Mouse (Mus musculus): Measurements from ENCODE around the gene Nat8f2. TPM values are rescaled to one million over a fixed set of nuclear protein-coding genes. Genes with fewer than 3 reads are reported as not detected.
"Not testable (repeated sequence)": the region's sequence is repeated elsewhere in the genome, so short reads cannot be mapped to it uniquely, and the experiment has no call there.

Nat8f2 gene
- not detected in 2 replicates for polyA plus RNA-seq (2016; fragmentation: Nextera tagmentation; extraction: Ambion mirVana)

DNA sequence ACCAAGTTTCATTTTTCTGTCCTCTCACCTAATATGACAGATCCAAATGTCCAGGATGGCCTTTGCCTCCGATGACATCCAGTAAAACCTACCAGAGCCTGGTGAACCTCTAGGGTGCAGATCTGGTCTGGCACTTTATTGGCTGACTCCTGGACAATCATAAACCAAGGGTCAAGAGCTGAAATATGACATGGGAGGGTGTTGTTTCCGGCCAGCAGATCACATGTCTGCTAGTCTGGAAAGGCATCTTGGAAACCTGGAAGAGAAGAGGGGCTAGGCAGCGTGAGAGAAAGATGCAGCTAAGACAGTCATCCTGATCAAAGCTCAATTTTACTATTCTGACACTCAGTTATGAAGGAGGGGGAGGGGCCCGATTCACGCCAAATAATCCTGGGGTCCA is at the start of gene Nat8f2:
Nat8f2 (minus strand) TSS at position 153 of the 400 bp plus-strand sequence.
- not testable (repeated sequence) for H3K4me3 ChIP-seq (replicated peaks); H3K9ac ChIP-seq (replicated peaks); H3K4me1 ChIP-seq (replicated peaks); H3K36me3 ChIP-seq; ATAC-seq (ENCODE audit: insufficient number of reproducible peaks, insufficient read depth, low FRiP score, low TSS enrichment, low read depth); H3K9me3 ChIP-seq; H3K4me2 ChIP-seq; H3K27ac ChIP-seq; H3K27me3 ChIP-seq
- WGBS: 80% methylated on average over 5 of the region's 5 CpGs

DNA sequence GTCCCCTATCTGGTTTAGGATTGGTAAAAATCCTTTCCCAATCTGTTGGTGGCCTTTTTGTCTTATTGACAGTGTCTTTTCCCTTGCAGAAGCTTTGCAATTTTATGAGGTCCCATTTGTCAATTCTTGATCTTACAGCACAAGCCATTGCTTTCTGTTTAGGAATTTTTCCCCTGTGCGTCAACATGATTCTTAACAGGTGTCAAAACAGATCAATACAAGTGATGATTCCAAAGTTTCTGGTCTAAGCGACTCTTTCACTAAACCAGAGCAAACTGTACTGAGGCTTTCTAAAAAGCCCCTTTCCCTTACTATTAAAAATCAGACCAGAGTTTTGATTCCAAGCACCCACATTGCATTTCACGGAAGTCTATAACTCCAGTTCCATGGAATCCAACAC is 49.4 kb upstream of the Nat8f2 start:
- WGBS: 94% methylated on average over 3 of the region's 3 CpGs
- not testable (repeated sequence) for H3K9ac ChIP-seq (replicated peaks); H3K27me3 ChIP-seq; H3K27ac ChIP-seq; H3K4me2 ChIP-seq; H3K9me3 ChIP-seq; H3K4me3 ChIP-seq (replicated peaks); ATAC-seq (ENCODE audit: insufficient number of reproducible peaks, insufficient read depth, low FRiP score, low TSS enrichment, low read depth); H3K4me1 ChIP-seq (replicated peaks)
- H3K36me3 ChIP-seq: peaks cover 12% of the 10 kb centered on the region

DNA sequence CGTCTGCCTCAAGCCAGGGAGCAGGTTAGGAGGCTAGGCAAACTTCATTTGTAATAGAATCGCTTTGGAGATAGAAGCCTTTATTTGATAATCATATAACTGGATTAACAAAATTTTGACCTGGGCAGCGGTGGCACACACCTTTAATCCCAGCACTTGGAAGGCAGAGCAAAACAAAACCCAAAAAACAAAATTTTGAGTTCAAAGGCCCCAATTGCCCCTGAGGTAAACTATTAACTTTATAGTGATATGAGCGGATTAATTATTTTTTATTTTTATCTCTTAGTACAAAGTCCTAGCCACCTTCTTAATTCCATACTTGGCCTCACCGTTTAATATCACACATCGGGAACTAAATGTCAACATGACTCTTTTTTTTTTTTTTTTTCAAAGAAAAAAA is 47.6 kb upstream of the Nat8f2 start:
- peaks cover 3% of the 10 kb centered on the region for H3K36me3 ChIP-seq
- H3K9me3 ChIP-seq: no peaks in the 10 kb centered on the region
- H3K4me3 ChIP-seq (replicated peaks): peak overlapping the region; percentile 57
- no peak for ATAC-seq (ENCODE audit: insufficient number of reproducible peaks, insufficient read depth, low FRiP score, low TSS enrichment, low read depth)
- no peaks in the 10 kb centered on the region for H3K27me3 ChIP-seq
- H3K9ac ChIP-seq (replicated peaks): peak overlapping the region; percentile 75
- H3K4me1 ChIP-seq (replicated peaks): peaks cover 9% of the 10 kb centered on the region
- H3K4me2 ChIP-seq: peak overlapping the region; percentile 86
- 86% methylated on average over 6 of the region's 6 CpGs for WGBS
- H3K27ac ChIP-seq: peak overlapping the region; percentile 89

DNA sequence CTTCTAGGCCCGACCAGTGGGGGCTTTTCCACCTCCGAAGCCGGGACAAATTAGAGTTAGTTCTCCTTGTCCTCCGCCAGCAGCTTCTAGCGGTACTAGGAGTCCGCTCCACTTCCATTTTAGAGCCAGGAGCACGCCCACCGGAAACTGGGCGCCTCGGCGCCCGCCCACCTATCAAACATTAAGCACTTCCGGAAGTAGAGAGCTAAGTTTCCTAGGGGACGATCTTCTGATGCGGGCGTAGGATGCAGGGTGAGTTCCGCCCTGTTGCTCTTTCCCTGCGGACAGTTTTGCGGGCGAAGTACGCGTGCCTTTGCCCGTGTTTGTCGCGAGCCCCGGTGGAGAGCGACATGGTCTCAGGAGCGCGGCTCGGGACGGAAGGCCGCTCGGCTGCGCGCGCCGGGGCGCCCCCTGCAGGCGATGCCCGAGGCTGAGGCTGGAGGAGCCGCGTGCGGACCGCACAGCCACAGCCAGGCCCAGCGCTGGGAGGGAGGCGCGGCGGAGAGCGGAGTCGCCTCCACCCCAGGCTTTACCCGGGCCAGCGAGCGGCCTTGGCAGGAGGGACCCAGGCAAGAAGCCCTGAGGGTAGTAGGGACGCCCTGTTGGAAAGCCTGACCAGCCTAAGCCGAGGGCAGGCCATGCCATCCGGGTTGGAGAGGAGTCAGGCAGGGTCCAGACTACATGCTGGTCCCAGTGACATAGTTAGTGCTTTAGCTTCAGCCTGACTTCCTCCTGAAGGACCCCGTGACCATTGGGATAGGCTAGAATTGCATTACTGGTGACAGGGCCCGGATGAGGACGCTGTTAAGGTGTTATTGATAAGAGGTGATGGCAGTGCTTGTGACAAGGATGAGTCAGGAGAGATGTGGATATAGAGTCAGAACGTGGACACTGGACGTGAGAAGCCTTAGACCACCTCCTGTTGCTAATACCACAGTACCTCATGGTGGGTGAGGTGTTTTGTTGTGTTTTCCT is 46.9 kb upstream of the Nat8f2 start, which contains the start of gene Nat8f1:
Nat8f1 (minus strand) TSS at position 149 of the 975 bp plus-strand sequence.
- H3K4me3 ChIP-seq (replicated peaks): peak within 1 kb of the TSS; percentile 57
- H3K9ac ChIP-seq (replicated peaks): peak within 1 kb of the TSS; percentile 75
- not testable (repeated sequence) for H3K4me1 ChIP-seq (replicated peaks); H3K36me3 ChIP-seq; H3K9me3 ChIP-seq; H3K27me3 ChIP-seq
- peak within 1 kb of the TSS; percentile 89 for H3K27ac ChIP-seq
- WGBS: 1% methylated on average over 61 of the region's 61 CpGs
- ATAC-seq (ENCODE audit: insufficient number of reproducible peaks, insufficient read depth, low FRiP score, low TSS enrichment, low read depth): peak; percentile 95
- peak within 1 kb of the TSS; percentile 86 for H3K4me2 ChIP-seq

DNA sequence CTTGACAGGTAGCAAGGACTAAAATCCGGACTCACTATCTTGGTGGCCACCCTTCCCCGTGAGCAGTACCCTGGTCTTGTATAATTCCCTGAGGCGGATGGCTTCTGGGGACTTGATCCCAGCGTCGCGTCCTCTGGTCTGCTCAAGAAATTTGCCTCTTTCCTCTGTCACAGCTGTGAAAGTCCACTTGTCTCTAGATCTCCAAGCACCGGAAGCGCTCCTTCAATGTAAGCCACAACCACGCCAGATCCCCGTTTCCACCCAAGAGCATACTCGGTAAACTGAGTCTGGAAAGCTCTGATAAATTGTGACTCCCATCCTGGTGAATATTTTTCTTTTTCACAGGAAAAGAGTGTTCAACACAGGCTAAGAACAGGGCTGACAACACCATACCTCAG is 46.2 kb upstream of the Nat8f2 start:
- no peak for ATAC-seq (ENCODE audit: insufficient number of reproducible peaks, insufficient read depth, low FRiP score, low TSS enrichment, low read depth)
- Histone ChIP-seq H3K4me2 (peak overlapping the region; percentile 86), H3K4me1 (replicated peaks) (peaks cover 9% of the 10 kb centered on the region), H3K27me3 (no peaks in the 10 kb centered on the region), H3K36me3 (no peaks in the 10 kb centered on the region), H3K4me3 (replicated peaks) (peak overlapping the region; percentile 57), H3K9me3 (no peaks in the 10 kb centered on the region), H3K27ac (peak overlapping the region; percentile 89), H3K9ac (replicated peaks) (peak overlapping the region; percentile 75)
- WGBS: 5% methylated on average over 11 of the region's 11 CpGs

DNA sequence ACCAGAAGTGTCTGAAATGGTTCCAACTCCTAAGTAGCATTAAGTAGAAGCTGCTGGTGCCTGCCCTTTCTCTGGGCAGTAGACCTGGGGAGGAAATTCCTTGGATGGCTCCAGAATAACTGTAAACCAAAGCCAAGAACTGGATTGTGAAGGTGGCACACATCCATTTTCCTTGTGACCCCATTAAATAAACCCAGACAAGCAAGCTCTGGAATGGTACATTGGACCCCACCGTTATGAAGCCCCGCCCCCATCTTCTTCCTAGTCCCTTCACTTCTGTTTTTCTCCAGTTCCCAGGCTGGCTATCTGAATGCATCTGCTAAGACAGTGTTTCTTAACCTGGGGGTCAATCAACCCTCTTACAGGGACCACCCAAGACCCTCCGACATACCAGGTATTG is 42.6 kb upstream of the Nat8f2 start, which contains the start of gene Tprkb:
Tprkb (plus strand) TSS at position 279 of the 400 bp plus-strand sequence.
- peaks cover 8% of the 10 kb centered on the region for H3K4me1 ChIP-seq (replicated peaks)
- no peak within 1 kb of the TSS for H3K27ac ChIP-seq
- no peak for ATAC-seq (ENCODE audit: insufficient number of reproducible peaks, insufficient read depth, low FRiP score, low TSS enrichment, low read depth)
- no peak within 1 kb of the TSS for H3K4me2 ChIP-seq
- WGBS: 75% methylated on average over 3 of the region's 3 CpGs
- H3K9me3 ChIP-seq: no peaks in the 10 kb centered on the region
- H3K9ac ChIP-seq (replicated peaks): no peak within 1 kb of the TSS
- no peaks in the 10 kb centered on the region for H3K27me3 ChIP-seq
- H3K4me3 ChIP-seq (replicated peaks): no peak within 1 kb of the TSS
- no peaks in the 10 kb centered on the region for H3K36me3 ChIP-seq

DNA sequence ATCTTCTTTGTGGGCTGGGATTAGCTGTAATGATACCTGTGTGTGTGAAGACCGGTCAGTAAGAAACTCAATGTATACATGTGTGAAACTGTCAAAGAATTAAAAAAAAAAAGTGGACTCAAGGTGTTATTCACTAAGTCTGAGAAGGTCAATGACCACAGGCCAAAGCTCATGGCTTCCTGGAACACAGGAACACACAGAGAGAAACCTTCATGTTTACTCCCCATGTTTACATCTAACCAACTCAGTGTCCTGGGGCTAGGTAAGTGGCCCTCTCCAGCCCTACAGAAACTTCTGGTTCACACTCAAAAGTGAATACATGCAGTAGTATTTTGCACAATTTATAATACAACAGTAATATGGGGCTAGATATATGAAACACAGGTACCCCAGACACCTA is 40.7 kb upstream of the Nat8f2 start:
- H3K9me3 ChIP-seq: no peaks in the 10 kb centered on the region
- H3K4me3 ChIP-seq (replicated peaks): no peak overlapping the region
- peaks cover under 1% of the 10 kb centered on the region; the same call in 1 of the 2 replicates for H3K4me1 ChIP-seq (replicated peaks)
- no peak overlapping the region for H3K27ac ChIP-seq
- H3K4me2 ChIP-seq: no peak overlapping the region
- WGBS: 91% methylated on average over 1 of the region's 1 CpGs
- H3K27me3 ChIP-seq: no peaks in the 10 kb centered on the region
- no peaks in the 10 kb centered on the region for H3K36me3 ChIP-seq
- no peak for ATAC-seq (ENCODE audit: insufficient number of reproducible peaks, insufficient read depth, low FRiP score, low TSS enrichment, low read depth)
- no peak overlapping the region for H3K9ac ChIP-seq (replicated peaks)

DNA sequence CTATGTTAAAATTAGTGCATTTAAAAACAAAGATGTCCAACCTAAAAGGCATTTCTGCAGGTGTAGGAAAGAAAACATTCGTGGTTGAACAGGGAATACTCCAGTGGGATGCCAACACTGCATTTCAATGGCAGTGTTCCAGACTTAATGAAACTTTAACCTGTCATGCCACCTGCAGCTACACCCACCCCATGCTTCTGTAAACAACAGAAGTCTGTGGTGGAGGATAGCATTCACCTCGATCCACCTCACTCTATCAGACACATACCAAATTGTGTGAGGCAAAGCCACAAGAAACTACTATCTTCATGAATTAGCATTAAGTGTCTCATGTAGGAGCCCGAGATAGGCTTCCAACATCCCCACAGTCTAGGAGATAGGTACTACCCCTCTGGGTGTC is 39.4 kb upstream of the Nat8f2 start:
- no peak overlapping the region for H3K27ac ChIP-seq
- H3K9ac ChIP-seq (replicated peaks): no peak overlapping the region
- H3K27me3 ChIP-seq: no peaks in the 10 kb centered on the region
- H3K9me3 ChIP-seq: no peaks in the 10 kb centered on the region
- no peaks in the 10 kb centered on the region for H3K36me3 ChIP-seq
- no peak overlapping the region for H3K4me2 ChIP-seq
- ATAC-seq (ENCODE audit: insufficient number of reproducible peaks, insufficient read depth, low FRiP score, low TSS enrichment, low read depth): no peak
- H3K4me1 ChIP-seq (replicated peaks): no peaks in the 10 kb centered on the region
- no peak overlapping the region for H3K4me3 ChIP-seq (replicated peaks)
- 66% methylated on average over 3 of the region's 3 CpGs for WGBS

DNA sequence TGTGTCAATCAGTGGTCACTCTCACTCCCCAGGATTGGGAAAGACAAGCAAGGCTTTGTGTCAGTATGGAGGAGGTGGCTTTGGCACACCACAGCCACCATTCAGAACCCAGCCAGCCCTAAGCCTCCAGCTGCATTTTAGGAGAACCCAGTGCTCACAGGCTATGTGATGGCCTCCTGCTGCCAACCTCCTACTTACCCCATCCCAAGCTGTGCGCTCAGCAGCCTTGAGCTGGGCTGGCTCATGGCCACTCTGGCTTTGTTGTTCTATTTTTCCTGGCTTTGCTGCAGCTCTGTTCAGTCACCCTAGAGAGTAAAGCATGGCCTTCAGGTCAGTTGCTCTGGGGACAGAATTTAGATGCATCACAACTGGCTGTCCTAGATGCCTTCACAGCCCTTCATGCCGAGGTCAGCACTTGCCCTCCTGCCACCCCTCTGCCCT is 38.0 kb upstream of the Nat8f2 start:
- WGBS: 78% methylated on average over 2 of the region's 2 CpGs
- not testable (repeated sequence) for H3K4me3 ChIP-seq (replicated peaks); H3K9me3 ChIP-seq; H3K4me2 ChIP-seq; H3K27ac ChIP-seq; H3K36me3 ChIP-seq; H3K4me1 ChIP-seq (replicated peaks); ATAC-seq (ENCODE audit: insufficient number of reproducible peaks, insufficient read depth, low FRiP score, low TSS enrichment, low read depth); H3K27me3 ChIP-seq; H3K9ac ChIP-seq (replicated peaks)

DNA sequence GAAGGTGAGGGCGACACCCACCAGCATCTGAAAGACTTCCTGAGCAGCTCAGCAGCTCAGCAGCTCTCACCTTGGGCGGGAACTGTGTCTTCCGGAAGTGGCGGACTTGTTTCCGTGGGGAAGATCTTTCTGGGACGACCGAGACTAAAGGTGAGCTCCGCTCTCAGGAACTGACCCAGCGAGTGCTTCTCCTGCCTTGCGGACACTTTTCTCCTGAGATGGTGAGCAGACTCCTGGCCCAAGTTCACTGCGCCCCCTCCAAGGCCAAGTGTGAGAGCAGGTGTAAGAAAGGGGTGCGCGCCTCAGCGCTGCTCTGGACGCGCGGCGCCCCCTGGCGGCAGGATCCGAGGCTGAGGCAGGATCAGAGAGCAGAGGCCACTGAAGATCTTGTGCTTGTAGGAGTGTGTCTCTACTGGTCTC is 35.7 kb upstream of the Nat8f2 start, which contains the start of gene Nat8f4:
Nat8f4 (minus strand) TSS at position 243 of the 420 bp plus-strand sequence.
- not testable (repeated sequence) for H3K27me3 ChIP-seq; H3K9ac ChIP-seq (replicated peaks); H3K9me3 ChIP-seq; H3K36me3 ChIP-seq; H3K27ac ChIP-seq; H3K4me1 ChIP-seq (replicated peaks)
- WGBS: 19% methylated on average over 20 of the region's 20 CpGs
- peak; percentile 82; the same call in 1 of the 2 replicates for ATAC-seq (ENCODE audit: insufficient number of reproducible peaks, insufficient read depth, low FRiP score, low TSS enrichment, low read depth)
- peak within 1 kb of the TSS; percentile 24 for H3K4me3 ChIP-seq (replicated peaks)
- peak within 1 kb of the TSS; percentile 42 for H3K4me2 ChIP-seq

DNA sequence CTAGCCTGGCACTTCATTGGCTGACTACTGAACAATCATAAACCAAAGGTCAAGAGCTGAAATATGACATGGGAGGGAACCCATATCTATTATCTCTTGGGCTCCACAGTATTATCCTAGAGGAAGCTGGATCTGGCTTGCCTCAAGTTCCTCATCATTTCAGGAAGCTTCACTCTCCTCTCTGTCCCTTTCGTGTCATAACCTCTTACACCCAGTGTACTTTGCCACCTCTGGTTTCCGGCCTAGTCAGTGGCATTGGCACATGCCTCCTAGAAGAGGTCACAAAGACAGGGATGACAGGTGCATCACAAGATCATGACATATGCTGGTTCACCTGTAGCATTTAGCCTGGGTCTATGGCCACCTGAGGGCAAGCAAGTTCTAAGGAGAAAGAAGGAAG is 33.3 kb upstream of the Nat8f2 start:
- Histone ChIP-seq H3K27ac (no peak overlapping the region), H3K4me2 (no peak overlapping the region), H3K27me3 (no peaks in the 10 kb centered on the region), H3K36me3 (no peaks in the 10 kb centered on the region), H3K4me3 (replicated peaks) (no peak overlapping the region), H3K9me3 (no peaks in the 10 kb centered on the region), H3K9ac (replicated peaks) (no peak overlapping the region), H3K4me1 (replicated peaks) (no peaks in the 10 kb centered on the region)
- WGBS: 91% methylated on average over 2 of the region's 2 CpGs
- ATAC-seq (ENCODE audit: insufficient number of reproducible peaks, insufficient read depth, low FRiP score, low TSS enrichment, low read depth): no peak

All from limb, embryonic 12.5 days (tissue).